Mouse (Mus musculus) midbrain, embryonic 12.5 days (tissue): Measurements from ENCODE around the gene Cdk7. TPM values are rescaled to one million over a fixed set of nuclear protein-coding genes. Genes with fewer than 3 reads are reported as not detected.
A peak's percentile ranks its signal among the peaks of the same experiment; 100 is the strongest.

Experiments used
- ATAC-seq: fragments of 200-750 bp; cut with Nextera tagmentation; 2 replicates; pipeline ENCODE4 v1.8.0; 2017; ENCODE audit warnings: low read depth, moderate TSS enrichment, moderate library complexity; ENCODE audit not compliant: low FRiP score
- H3K27ac ChIP-seq: fragments of 300-500 bp; sonication (generic); replicated peaks from 2 replicates; pipeline ENCODE4 v1.5.1; 2016; ENCODE audit warnings: mild to moderate bottlenecking
- H3K27me3 ChIP-seq: fragments of 300-500 bp; sonication (generic); 2 replicates; pipeline ENCODE4 v1.6.1; 2016; ENCODE audit warnings: mild to moderate bottlenecking
- H3K36me3 ChIP-seq: fragments of 300-500 bp; sonication (generic); 2 replicates; pipeline ENCODE4 v1.6.1; 2016
- H3K4me1 ChIP-seq: fragments of 300-500 bp; sonication (generic); 2 replicates; pipeline ENCODE4 v1.6.1; 2016
- H3K4me2 ChIP-seq: fragments of 300-500 bp; sonication (generic); replicated peaks from 2 replicates; pipeline ENCODE4 v1.6.1; 2016; ENCODE audit warnings: mild to moderate bottlenecking, moderate library complexity
- H3K4me3 ChIP-seq: fragments of 300-500 bp; sonication (generic); 2 replicates; pipeline ENCODE4 v1.5.1; 2016; ENCODE audit warnings: mild to moderate bottlenecking
- H3K9ac ChIP-seq: fragments of 300-500 bp; sonication (generic); replicated peaks from 2 replicates; pipeline ENCODE4 v1.6.1; 2016; ENCODE audit warnings: mild to moderate bottlenecking, moderate library complexity
- H3K9me3 ChIP-seq: fragments of 300-500 bp; sonication (generic); 2 replicates; pipeline ENCODE4 v1.6.1; 2016; ENCODE audit warnings: mild to moderate bottlenecking
- WGBS: fragments of 180-500 bp; shearing (Covaris S2); methylation state at CpG from one replicate; pipeline ENCODE4 v1.1.7; 2016; 5-methylcytosine and 5-hydroxymethylcytosine counted together
- polyA plus RNA-seq: library from polyadenylated mRNA; unstranded; fragments of >200 nt; fragmentation: Nextera tagmentation; extraction: Ambion mirVana; gene quantifications from 2 replicates; pipeline ENCODE4 v1.2.1, GENCODE M21; 2016

Gene Cdk7
- 63.2 and 67.5 TPM in 2 replicates for polyA plus RNA-seq

- 0% methylated on average over 19 of the region's 19 CpGs for WGBS
- Histone ChIP-seq H3K9me3 (no peaks in the 10 kb centered on the region), H3K4me2 (peak within 1 kb of the TSS; percentile 79), H3K27me3 (no peaks in the 10 kb centered on the region), H3K36me3 (peaks cover 23% of the 10 kb centered on the region), H3K4me3 (peak within 1 kb of the TSS; percentile 79), H3K4me1 (peaks cover 12% of the 10 kb centered on the region), H3K27ac (peak within 1 kb of the TSS; percentile 86), H3K9ac (peak within 1 kb of the TSS; percentile 89)
- peak; percentile 100 for ATAC-seq
Measured at GRCm38 (mm10) chr13:100730861-100731176, at the start of gene Cdk7. Gene Cdk7 (minus strand): TSS chr13:100730939.

GRCm38 (mm10) chr13:100777491-100777890 lies 46.8 kb upstream of the Cdk7 start:
- no peak overlapping the region for H3K4me3 ChIP-seq
- no peak for ATAC-seq
- no peaks in the 10 kb centered on the region for H3K9me3 ChIP-seq
- H3K4me2 ChIP-seq = no peak overlapping the region
- WGBS = 83% methylated on average over 3 of the region's 3 CpGs
- peaks cover 30% of the 10 kb centered on the region for H3K36me3 ChIP-seq
- H3K27ac ChIP-seq = no peak overlapping the region
- H3K9ac ChIP-seq = no peak overlapping the region
- H3K4me1 ChIP-seq = peaks cover 20% of the 10 kb centered on the region
- H3K27me3 ChIP-seq = no peaks in the 10 kb centered on the region

GRCm38 (mm10) chr13:100776710-100777109 lies 46.0 kb upstream of the Cdk7 start:
- 63% methylated on average over 6 of the region's 6 CpGs for WGBS
- H3K4me2 ChIP-seq = peak overlapping the region; percentile 86
- H3K9me3 ChIP-seq = no peaks in the 10 kb centered on the region
- 0 out of 2 replicates have a peak overlapping the region, but pooled peaks have one; percentile 24 for H3K9ac ChIP-seq
- no peaks in the 10 kb centered on the region for H3K27me3 ChIP-seq
- peaks cover 20% of the 10 kb centered on the region for H3K4me1 ChIP-seq
- no peak overlapping the region for H3K4me3 ChIP-seq
- 0 out of 2 replicates have a peak overlapping the region, but pooled peaks have one; percentile 35 for H3K27ac ChIP-seq
- ATAC-seq = no peak
- H3K36me3 ChIP-seq = peaks cover 26% of the 10 kb centered on the region

- 12% methylated on average over 8 of the region's 8 CpGs for WGBS
- no peak for ATAC-seq
Measured at GRCm38 (mm10) chr13:100776056-100776419, 45.3 kb upstream of the Cdk7 start.

GRCm38 (mm10) chr13:100775252-100776055 lies 44.7 kb upstream of the Cdk7 start, which contains the start of gene Cenph:
Gene Cenph (minus strand): TSS chr13:100775899.
- H3K36me3 ChIP-seq = peaks cover 30% of the 10 kb centered on the region
- peaks cover 20% of the 10 kb centered on the region for H3K4me1 ChIP-seq
- H3K9me3 ChIP-seq = no peaks in the 10 kb centered on the region
- H3K27ac ChIP-seq = peak within 1 kb of the TSS; percentile 35
- peak within 1 kb of the TSS; percentile 75 for H3K9ac ChIP-seq
- WGBS = under 1% methylated on average over 42 of the region's 46 CpGs
- H3K27me3 ChIP-seq = no peaks in the 10 kb centered on the region
- ATAC-seq = peak; percentile 96
- peak within 1 kb of the TSS; percentile 86 for H3K4me2 ChIP-seq
- H3K4me3 ChIP-seq = peak within 1 kb of the TSS; percentile 79

More at GRCm38 (mm10) chr13:100776056-100776419, 45.3 kb upstream of the Cdk7 start:
- H3K4me3 ChIP-seq = peak overlapping the region; percentile 79
- no peaks in the 10 kb centered on the region for H3K27me3 ChIP-seq
- H3K4me1 ChIP-seq = peaks cover 20% of the 10 kb centered on the region
- H3K27ac ChIP-seq = peak overlapping the region; percentile 35
- H3K36me3 ChIP-seq = peaks cover 30% of the 10 kb centered on the region
- H3K4me2 ChIP-seq = peak overlapping the region; percentile 86
- no peaks in the 10 kb centered on the region for H3K9me3 ChIP-seq
- peak overlapping the region; percentile 75; the same call in 1 of the 2 replicates for H3K9ac ChIP-seq

GRCm38 (mm10) chr13:100774704-100775103 lies 44.0 kb upstream of the Cdk7 start:
- H3K36me3 ChIP-seq = peaks cover 31% of the 10 kb centered on the region
- H3K4me3 ChIP-seq = peak overlapping the region; percentile 79
- H3K9ac ChIP-seq = peak overlapping the region; percentile 75; the same call in 1 of the 2 replicates
- H3K4me2 ChIP-seq = peak overlapping the region; percentile 86
- no peaks in the 10 kb centered on the region for H3K27me3 ChIP-seq
- peaks cover 20% of the 10 kb centered on the region for H3K4me1 ChIP-seq
- no peaks in the 10 kb centered on the region for H3K9me3 ChIP-seq
- no peak for ATAC-seq
- H3K27ac ChIP-seq = no peak overlapping the region

GRCm38 (mm10) chr13:100755329-100755728 lies 24.6 kb upstream of the Cdk7 start:
- 97% methylated on average over 2 of the region's 2 CpGs for WGBS

GRCm38 (mm10) chr13:100754186-100754585 lies 23.4 kb upstream of the Cdk7 start:
- Histone ChIP-seq H3K4me3 (no peak overlapping the region), H3K4me2 (no peak overlapping the region), H3K9ac (no peak overlapping the region), H3K27me3 (no peaks in the 10 kb centered on the region; the same call in 1 of the 2 replicates), H3K27ac (no peak overlapping the region), H3K4me1 (no peaks in the 10 kb centered on the region), H3K9me3 (no peaks in the 10 kb centered on the region), H3K36me3 (peaks cover under 1% of the 10 kb centered on the region; the same call in 1 of the 2 replicates)
- no peak for ATAC-seq
- WGBS = 73% methylated on average over 4 of the region's 4 CpGs

More at GRCm38 (mm10) chr13:100755329-100755728, 24.6 kb upstream of the Cdk7 start:
- H3K9ac ChIP-seq = no peak overlapping the region
- no peaks in the 10 kb centered on the region for H3K27me3 ChIP-seq
- peaks cover 10% of the 10 kb centered on the region; the same call in 1 of the 2 replicates for H3K36me3 ChIP-seq
- ATAC-seq = no peak
- no peak overlapping the region for H3K4me2 ChIP-seq
- H3K27ac ChIP-seq = no peak overlapping the region
- H3K9me3 ChIP-seq = no peaks in the 10 kb centered on the region
- no peak overlapping the region for H3K4me3 ChIP-seq
- H3K4me1 ChIP-seq = no peaks in the 10 kb centered on the region

GRCm38 (mm10) chr13:100753011-100753410 lies 22.3 kb upstream of the Cdk7 start:
- Histone ChIP-seq H3K9ac (no peak overlapping the region), H3K4me1 (no peaks in the 10 kb centered on the region), H3K4me3 (no peak overlapping the region), H3K36me3 (no peaks in the 10 kb centered on the region), H3K4me2 (no peak overlapping the region), H3K27me3 (no peaks in the 10 kb centered on the region; the same call in 1 of the 2 replicates), H3K9me3 (no peaks in the 10 kb centered on the region), H3K27ac (no peak overlapping the region)
- ATAC-seq = no peak
- 79% methylated on average over 6 of the region's 6 CpGs for WGBS

GRCm38 (mm10) chr13:100752529-100752928 lies 21.8 kb upstream of the Cdk7 start:
- H3K4me3 ChIP-seq = no peak overlapping the region
- no peaks in the 10 kb centered on the region; the same call in 1 of the 2 replicates for H3K27me3 ChIP-seq
- H3K4me1 ChIP-seq = no peaks in the 10 kb centered on the region
- no peak for ATAC-seq
- 94% methylated on average over 8 of the region's 8 CpGs for WGBS
- H3K9ac ChIP-seq = no peak overlapping the region
- H3K4me2 ChIP-seq = no peak overlapping the region
- no peaks in the 10 kb centered on the region for H3K36me3 ChIP-seq
- no peaks in the 10 kb centered on the region for H3K9me3 ChIP-seq
- H3K27ac ChIP-seq = no peak overlapping the region

GRCm38 (mm10) chr13:100751402-100751801 lies 20.7 kb upstream of the Cdk7 start:
- WGBS = 86% methylated on average over 3 of the region's 3 CpGs
- no peak for ATAC-seq
- H3K9ac ChIP-seq = no peak overlapping the region
- H3K4me3 ChIP-seq = no peak overlapping the region
- H3K9me3 ChIP-seq = no peaks in the 10 kb centered on the region
- no peaks in the 10 kb centered on the region; the same call in 1 of the 2 replicates for H3K27me3 ChIP-seq
- H3K27ac ChIP-seq = no peak overlapping the region
- no peaks in the 10 kb centered on the region for H3K4me1 ChIP-seq
- no peak overlapping the region for H3K4me2 ChIP-seq
- no peaks in the 10 kb centered on the region for H3K36me3 ChIP-seq

- ATAC-seq = no peak
- no peak overlapping the region for H3K9ac ChIP-seq
- H3K4me1 ChIP-seq = no peaks in the 10 kb centered on the region
- H3K27me3 ChIP-seq = no peaks in the 10 kb centered on the region; the same call in 1 of the 2 replicates
- H3K36me3 ChIP-seq = no peaks in the 10 kb centered on the region
- no peak overlapping the region for H3K4me2 ChIP-seq
- no peak overlapping the region for H3K4me3 ChIP-seq
- no peak overlapping the region for H3K27ac ChIP-seq
- no peaks in the 10 kb centered on the region for H3K9me3 ChIP-seq
- 89% methylated on average over 5 of the region's 5 CpGs for WGBS
Measured at GRCm38 (mm10) chr13:100750799-100751198, 20.1 kb upstream of the Cdk7 start.
